Mouse (Mus musculus) layer of hippocampus, adult 18-20 months (tissue): ENCODE data around the gene Fcnb. TPM values are rescaled to one million over a fixed set of nuclear protein-coding genes. Genes with fewer than 3 reads are reported as not detected.

ENCODE experiments used
- DNase-seq, 2 experiments: peaks; one replicate each; pipeline ENCODE4 v3.0.0; 2022; ENCODE audit warnings: low spot score in 2 of 2
- long read RNA-seq: library from polyadenylated mRNA; stranded (forward); transcript quantifications from one replicate; pipeline ENCODE4 v2.0.0, GENCODE M21; 2021
- total RNA-seq, 2 experiments: library from RNA; stranded (reverse); gene quantifications; 2 replicates each; pipeline ENCODE4 v1.2.3; 2021

Gene Fcnb
- total RNA-seq = not detected
- long read RNA-seq = 0 reads

GRCm38 (mm10) chr2:28084768-28085167, at the start of gene Fcnb:
Gene Fcnb, minus strand, starts transcription at chr2:28084885.
- DNase-seq = no peak

GRCm38 (mm10) chr2:28133833-28134232, 49.1 kb upstream of the Fcnb start:
- no peak for DNase-seq

GRCm38 (mm10) chr2:28132117-28132516, 47.4 kb upstream of the Fcnb start:
- no peak for DNase-seq

- no peak for DNase-seq
Observed at GRCm38 (mm10) chr2:28126763-28127438, 42.2 kb upstream of the Fcnb start.

- no peak for DNase-seq
Observed at GRCm38 (mm10) chr2:28123910-28124309, 39.2 kb upstream of the Fcnb start.

DNA sequence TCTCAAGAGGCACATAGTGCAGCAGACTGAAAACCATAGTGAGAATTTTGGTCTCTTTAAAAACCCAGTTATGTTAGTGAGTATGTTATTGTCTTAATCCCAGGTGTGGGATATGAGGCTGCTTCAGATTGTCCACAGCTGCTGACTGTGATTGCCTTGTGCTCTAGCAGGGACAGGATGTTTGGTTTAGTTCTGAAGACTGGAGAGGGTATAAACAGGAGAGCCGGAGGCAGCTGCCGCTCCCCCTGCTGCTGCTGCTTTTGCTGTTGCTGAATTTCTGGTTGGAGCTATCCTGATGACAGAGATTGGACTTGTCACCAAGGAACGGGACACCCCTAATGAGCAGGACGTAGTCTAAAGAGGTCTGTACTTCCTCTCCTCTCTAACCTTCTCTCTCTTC, 36.6 kb upstream of the Fcnb start:
- DNase-seq = no peak

GRCm38 (mm10) chr2:28120342-28120741, 35.7 kb upstream of the Fcnb start:
- DNase-seq = no peak

- DNase-seq = no peak
Observed at GRCm38 (mm10) chr2:28118518-28119116, 33.9 kb upstream of the Fcnb start.

DNA sequence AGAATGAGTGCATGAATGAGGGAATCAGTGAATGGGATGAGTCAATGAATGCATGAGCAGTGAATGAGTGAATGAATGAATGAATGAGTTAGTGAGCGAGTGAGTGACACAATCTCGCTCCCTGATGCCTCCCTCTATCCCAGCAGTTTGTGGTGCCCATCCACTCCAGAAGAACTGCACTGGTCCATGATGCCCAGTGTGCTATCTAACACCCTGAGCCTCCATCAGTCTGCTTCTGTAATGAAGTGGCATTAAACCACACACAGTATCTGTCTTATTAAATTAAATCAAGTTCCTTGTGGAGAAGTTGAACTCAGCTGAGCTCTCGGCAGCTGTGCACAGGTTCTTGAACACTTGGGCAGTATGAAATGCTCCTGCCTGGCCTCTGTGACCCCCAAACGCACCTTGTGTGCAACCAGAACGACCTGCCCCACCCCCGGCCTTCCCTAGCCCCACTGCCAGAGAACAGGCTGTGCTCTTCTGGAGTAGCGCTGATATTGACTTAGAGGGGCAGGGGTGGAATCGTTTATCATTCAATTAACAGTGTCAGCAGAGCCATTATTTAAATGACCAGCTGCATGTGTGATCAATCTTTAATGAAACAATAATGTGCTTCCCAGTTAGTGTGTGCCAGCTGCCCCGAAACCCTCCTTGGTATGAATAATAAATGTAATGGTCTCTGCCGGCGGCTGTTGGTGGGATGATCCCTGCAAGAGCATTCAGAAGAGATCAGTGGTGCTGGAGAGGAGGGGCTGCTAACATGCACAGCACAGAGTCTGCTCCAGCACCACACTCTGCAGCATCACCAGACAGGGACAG, 33.0 kb upstream of the Fcnb start:
- DNase-seq = no peak

- no peak for DNase-seq
Observed at GRCm38 (mm10) chr2:28108763-28109162, 24.1 kb upstream of the Fcnb start.

- no peak for DNase-seq
Observed at GRCm38 (mm10) chr2:28106002-28106401, 21.3 kb upstream of the Fcnb start.

GRCm38 (mm10) chr2:28103653-28104052, 19.0 kb upstream of the Fcnb start:
- DNase-seq = no peak

- no peak for DNase-seq
Observed at GRCm38 (mm10) chr2:28101892-28102291, 17.2 kb upstream of the Fcnb start.

- no peak for DNase-seq
Observed at GRCm38 (mm10) chr2:28100796-28101483, 16.3 kb upstream of the Fcnb start.

DNA sequence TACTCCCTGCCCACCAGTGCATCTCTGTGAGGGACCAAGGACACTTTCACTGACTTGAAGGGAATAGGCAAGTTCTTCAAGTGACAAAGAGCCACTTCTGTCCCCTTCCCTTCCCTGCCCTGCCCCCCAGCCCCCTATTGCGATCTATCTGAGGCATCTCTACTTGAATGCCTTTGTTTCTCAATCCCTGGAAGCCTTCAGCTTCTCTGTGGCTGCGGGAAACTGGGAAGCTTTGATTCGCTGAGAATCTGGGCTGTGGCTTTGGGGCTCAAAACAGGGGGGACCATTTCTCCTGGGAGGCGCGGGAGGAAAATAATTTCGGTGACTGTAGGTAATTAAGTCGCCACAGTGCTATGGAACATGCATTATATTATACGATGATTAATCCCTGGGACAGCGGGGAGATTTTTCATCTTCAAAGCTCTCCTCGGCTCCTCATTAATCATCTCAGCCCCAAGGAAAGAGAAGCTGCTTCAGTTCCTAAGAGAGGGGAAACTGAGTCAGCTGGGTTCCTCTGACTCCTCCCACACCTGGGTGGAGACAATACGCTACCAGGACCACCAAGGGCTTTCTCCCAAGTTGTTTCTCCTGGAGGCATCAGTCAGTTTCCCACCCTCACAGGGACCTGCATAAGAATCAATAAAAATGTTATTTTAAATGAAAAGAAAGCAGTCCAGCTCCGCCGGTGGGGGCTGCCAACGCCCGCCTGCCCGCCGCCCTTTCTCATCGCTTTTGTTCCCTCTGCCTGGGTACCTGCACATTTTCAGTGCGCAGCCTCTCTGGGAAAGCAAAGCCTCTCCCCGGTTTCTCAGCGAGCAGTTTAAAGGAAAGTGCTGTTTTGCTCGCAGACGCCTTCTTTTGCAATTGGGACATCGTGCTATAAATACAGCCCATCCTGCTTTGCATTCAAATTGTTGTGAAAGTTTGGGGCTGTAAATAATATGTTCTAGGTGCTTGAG, 14.1 kb upstream of the Fcnb start:
- peak; percentile 27 to 52 for DNase-seq

GRCm38 (mm10) chr2:28096751-28097309, 12.1 kb upstream of the Fcnb start:
- DNase-seq = peak in 1 of 2 experiments; percentile 38

DNA sequence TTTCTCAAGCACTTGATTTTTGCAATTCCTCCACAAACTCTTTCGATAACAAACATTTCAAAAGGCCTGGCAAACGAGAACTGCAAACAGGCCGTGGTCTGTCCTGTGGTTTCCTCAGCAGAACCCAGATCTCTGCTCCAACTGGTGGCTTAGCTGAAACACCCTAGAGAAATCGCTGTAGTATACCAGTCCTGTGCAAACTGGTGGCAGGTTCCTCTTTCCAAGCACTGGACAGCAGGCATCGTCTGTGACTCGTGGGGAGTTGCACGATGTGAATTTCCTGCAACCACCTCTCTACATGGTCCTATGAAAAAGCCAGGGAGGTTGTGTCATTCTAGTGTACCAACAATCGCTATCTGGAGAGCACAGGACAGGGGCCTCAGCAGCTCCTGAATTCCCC, 7.4 kb upstream of the Fcnb start:
- no peak for DNase-seq

DNA sequence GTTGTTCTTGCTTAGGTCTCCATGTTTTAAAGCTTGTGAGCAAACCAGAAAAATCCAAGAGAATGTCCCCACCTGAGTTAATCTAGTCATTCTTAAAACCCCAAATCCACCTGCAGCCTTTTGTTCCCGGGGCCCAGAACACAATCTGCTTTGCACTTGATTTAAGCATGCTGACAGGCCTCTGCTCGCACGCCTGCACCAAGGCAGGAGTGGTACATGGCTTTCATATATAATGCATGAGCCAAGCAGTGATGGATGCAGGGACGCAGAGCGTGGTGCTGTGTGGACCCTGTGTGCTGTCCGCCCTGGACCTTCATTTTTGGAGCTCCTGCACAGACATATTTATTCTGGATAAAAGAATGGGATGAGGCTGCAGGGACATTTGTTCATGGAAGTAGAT, 6.4 kb upstream of the Fcnb start:
- no peak for DNase-seq

- DNase-seq = no peak
Observed at GRCm38 (mm10) chr2:28090299-28091008, 5.8 kb upstream of the Fcnb start.

- DNase-seq = no peak
Observed at GRCm38 (mm10) chr2:28089095-28089494, 4.4 kb upstream of the Fcnb start.
